Mouse (Mus musculus) ES-Bruce4 (cell line): ENCODE measurements around the gene Spata18.

ENCODE experiments used
- CTCF ChIP-seq: IDR thresholded peaks from one replicate; pipeline ENCODE4 v1.8.1; 2011; ENCODE audit warnings: low read depth, low read length
- POLR2A ChIP-seq: IDR thresholded peaks from one replicate; pipeline ENCODE4 v1.8.1; 2011; ENCODE audit warnings: low read length; ENCODE audit not compliant: insufficient read depth

DNA sequence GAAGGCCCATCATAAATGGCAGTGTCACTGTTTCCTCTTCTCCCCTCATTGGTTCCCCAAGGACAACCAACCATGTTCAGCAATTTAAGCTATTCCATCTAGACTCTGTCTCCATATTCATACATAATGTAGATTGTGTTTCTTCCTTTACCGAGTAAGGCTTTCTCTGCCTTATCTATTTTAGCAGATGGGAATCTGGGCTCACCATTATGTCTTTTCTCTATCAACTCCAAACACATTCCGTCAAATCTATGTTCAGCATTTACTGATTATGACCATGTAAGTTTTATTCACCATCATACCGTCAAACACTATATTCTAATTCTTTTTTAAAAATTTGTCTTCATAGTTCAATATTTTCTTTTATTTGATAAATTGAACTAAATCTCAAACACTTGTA is 10.1 kb upstream of the Spata18 start:
- TF ChIP-seq POLR2A (no peak), CTCF (no peak)
